Mouse (Mus musculus) MEL (cell line): Measurements from ENCODE around the gene H2-DMa. TPM values are rescaled to one million over a fixed set of nuclear protein-coding genes. Genes with fewer than 3 reads are reported as not detected.

ENCODE experiments used
- DNase-seq: peaks from one replicate; pipeline ENCODE4 v3.0.0; 2011; ENCODE audit warnings: low read depth, low spot score
- H3K27ac ChIP-seq: 2 replicates; pipeline ENCODE4 v1.5.1; 2012; ENCODE audit warnings: low read depth, mild to moderate bottlenecking, control low read depth, low read length, moderate library complexity; ENCODE audit not compliant: control insufficient read depth
- H3K27me3 ChIP-seq, 2 experiments: fragments of 150-350 bp in 1 of 2; sonication (generic) in 1 of 2; 2 replicates each; pipeline ENCODE4 v1.6.1; 2012; ENCODE audit warnings: low read length in 2 of 2, mild to moderate bottlenecking in 2 of 2, improper control_type of control experiment in 1 of 2, moderate library complexity in 1 of 2; ENCODE audit not compliant: insufficient read depth in 2 of 2, control insufficient read depth in 1 of 2
- H3K36me3 ChIP-seq, 2 experiments: 2 replicates each; pipeline ENCODE4 v1.6.1; 2012 to 2014; ENCODE audit warnings: low read length in 2 of 2, improper control_type of control experiment in 1 of 2, inconsistent platforms in 1 of 2, mild to moderate bottlenecking in 1 of 2; ENCODE audit not compliant: insufficient read depth in 2 of 2, control insufficient read depth in 1 of 2
- H3K4me1 ChIP-seq, 2 experiments: fragments of 150-350 bp in 1 of 2; sonication (generic) in 1 of 2; 2 replicates each; pipeline ENCODE4 v1.6.1; 2012; ENCODE audit warnings: low read length in 2 of 2, improper control_type of control experiment in 1 of 2, mild to moderate bottlenecking in 1 of 2; ENCODE audit not compliant: insufficient read depth in 2 of 2, control insufficient read depth in 1 of 2
- H3K4me3 ChIP-seq, 2 experiments: fragments of 150-350 bp in 1 of 2; sonication (generic) in 1 of 2; 2 replicates each; pipeline ENCODE4 v1.5.1; 2012; ENCODE audit warnings: low read depth in 2 of 2, low read length in 2 of 2, mild to moderate bottlenecking in 2 of 2, moderate library complexity in 2 of 2, control low read depth in 1 of 2, improper control_type of control experiment in 1 of 2; ENCODE audit not compliant: control insufficient read depth in 1 of 2, insufficient read depth in 1 of 2
- H3K79me2 ChIP-seq: 2 replicates; pipeline ENCODE4 v1.6.1; 2012; ENCODE audit warnings: mild to moderate bottlenecking, low read length, moderate library complexity; ENCODE audit not compliant: control insufficient read depth, poor library complexity, insufficient read depth
- H3K9ac ChIP-seq: 2 replicates; pipeline ENCODE4 v1.6.1; 2012; ENCODE audit warnings: low read depth, mild to moderate bottlenecking, control low read depth, low read length, moderate library complexity; ENCODE audit not compliant: control insufficient read depth, poor library complexity, severe bottlenecking
- H3K9me3 ChIP-seq: fragments of 150-350 bp; sonication (generic); replicated peaks from 2 replicates; pipeline ENCODE4 v1.6.1; 2012; ENCODE audit warnings: mild to moderate bottlenecking, low read length, improper control_type of control experiment, moderate library complexity; ENCODE audit not compliant: insufficient read depth
- CHD1 ChIP-seq: IDR thresholded peaks from 2 replicates; pipeline ENCODE4 v1.6.1; 2012; ENCODE audit warnings: low read depth, mild to moderate bottlenecking, inconsistent platforms, low read length, improper control_type of control experiment
- CHD2 ChIP-seq: IDR thresholded peaks from 2 replicates; pipeline ENCODE4 v1.6.1; 2011; ENCODE audit warnings: low read length, improper control_type of control experiment
- CTCF ChIP-seq, 3 experiments: IDR thresholded peaks in 2 of 3; conservative IDR thresholded peaks in 1 of 3; 2 replicates each; pipeline ENCODE4 v1.5.1; 2011 to 2012; ENCODE audit warnings: low read length in 3 of 3, low read depth in 2 of 3, mild to moderate bottlenecking in 2 of 3, improper control_type of control experiment in 1 of 3, inconsistent platforms in 1 of 3, mixed read lengths in 1 of 3, moderate library complexity in 1 of 3; ENCODE audit not compliant: control insufficient read depth in 1 of 3, insufficient read depth in 1 of 3, poor library complexity in 1 of 3, severe bottlenecking in 1 of 3
- EP300 ChIP-seq, 2 experiments: IDR thresholded peaks; 2 replicates each; pipeline ENCODE4 v1.6.1; 2011; ENCODE audit warnings: improper control_type of control experiment in 2 of 2, low read length in 2 of 2, low read depth in 1 of 2, mild to moderate bottlenecking in 1 of 2
- ETS1 ChIP-seq: IDR thresholded peaks from 2 replicates; pipeline ENCODE4 v1.6.1; 2012; ENCODE audit warnings: low read depth, mild to moderate bottlenecking, inconsistent platforms, low read length, improper control_type of control experiment, moderate library complexity
- GABPA ChIP-seq: IDR thresholded peaks from 2 replicates; pipeline ENCODE4 v1.6.1; 2012; ENCODE audit warnings: low read depth, mild to moderate bottlenecking, inconsistent platforms, low read length, improper control_type of control experiment, moderate library complexity
- JUND ChIP-seq: IDR thresholded peaks from 2 replicates; pipeline ENCODE4 v1.6.1; 2011; ENCODE audit warnings: low read depth, mild to moderate bottlenecking, improper control_type of control experiment, low read length
- KAT2A ChIP-seq: conservative IDR thresholded peaks from 2 replicates; pipeline ENCODE4 v1.6.1; 2012; ENCODE audit warnings: low read depth, low read length, improper control_type of control experiment, inconsistent platforms
- MAX ChIP-seq: IDR thresholded peaks from 2 replicates; pipeline ENCODE4 v1.6.1; 2011; ENCODE audit warnings: low read length, improper control_type of control experiment
- MEF2A ChIP-seq: IDR thresholded peaks from 2 replicates; pipeline ENCODE4 v1.6.1; 2014; ENCODE audit warnings: low read depth, mild to moderate bottlenecking, inconsistent platforms, low read length, improper control_type of control experiment; ENCODE audit not compliant: poor library complexity, insufficient replicate concordance, severe bottlenecking; ENCODE audit errors: extremely low read depth
- MXI1 ChIP-seq: IDR thresholded peaks from 2 replicates; pipeline ENCODE4 v1.6.1; 2011; ENCODE audit warnings: mild to moderate bottlenecking, low read depth, low read length, improper control_type of control experiment
- MYB ChIP-seq: IDR thresholded peaks from 2 replicates; pipeline ENCODE4 v1.6.1; 2011; ENCODE audit warnings: mild to moderate bottlenecking, low read depth, low read length, improper control_type of control experiment
- NELFE ChIP-seq: IDR thresholded peaks from 2 replicates; pipeline ENCODE4 v1.6.1; 2011; ENCODE audit warnings: low read depth, low read length, improper control_type of control experiment
- NRF1 ChIP-seq: IDR thresholded peaks from 2 replicates; pipeline ENCODE4 v1.6.1; 2014; ENCODE audit warnings: low read depth, mild to moderate bottlenecking, inconsistent platforms, low read length, improper control_type of control experiment, moderate library complexity; ENCODE audit not compliant: poor library complexity, insufficient read depth, severe bottlenecking
- POLR2A ChIP-seq, 2 experiments: IDR thresholded peaks; 2 replicates each; pipeline ENCODE4 v1.6.1; 2011 to 2012; ENCODE audit warnings: low read length in 2 of 2, mild to moderate bottlenecking in 2 of 2, control low read depth in 1 of 2, improper control_type of control experiment in 1 of 2, low read depth in 1 of 2, moderate library complexity in 1 of 2; ENCODE audit not compliant: control insufficient read depth in 1 of 2, insufficient read depth in 1 of 2, poor library complexity in 1 of 2
- POLR2AphosphoS2 ChIP-seq: IDR thresholded peaks from 2 replicates; pipeline ENCODE4 v1.6.1; 2011; ENCODE audit warnings: low read length, improper control_type of control experiment
- POLR2AphosphoS5 ChIP-seq: IDR thresholded peaks from 2 replicates; pipeline ENCODE4 v1.6.1; 2012; ENCODE audit warnings: low read depth, borderline replicate concordance, mild to moderate bottlenecking, inconsistent platforms, low read length, moderate library complexity, mixed read lengths
- RAD21 ChIP-seq: IDR thresholded peaks from 2 replicates; pipeline ENCODE4 v1.6.1; 2011; ENCODE audit warnings: mild to moderate bottlenecking, low read depth, low read length, improper control_type of control experiment
- SIN3A ChIP-seq: IDR thresholded peaks from 2 replicates; pipeline ENCODE4 v1.6.1; 2012; ENCODE audit warnings: low read length, improper control_type of control experiment, inconsistent platforms
- SMC3 ChIP-seq: IDR thresholded peaks from 2 replicates; pipeline ENCODE4 v1.6.1; 2011; ENCODE audit warnings: low read depth, low read length, improper control_type of control experiment
- TAL1 ChIP-seq: IDR thresholded peaks from 2 replicates; pipeline ENCODE4 v1.6.1; 2012; ENCODE audit warnings: mild to moderate bottlenecking, inconsistent platforms, low read length, moderate library complexity, mixed read lengths
- TBP ChIP-seq: IDR thresholded peaks from 2 replicates; pipeline ENCODE4 v1.8.0; 2011; ENCODE audit warnings: low read depth, low read length, improper control_type of control experiment
- TCF12 ChIP-seq: IDR thresholded peaks from 2 replicates; pipeline ENCODE4 v1.6.1; 2014; ENCODE audit warnings: low read depth, mild to moderate bottlenecking, inconsistent platforms, low read length, improper control_type of control experiment, moderate library complexity
- USF1 ChIP-seq: IDR thresholded peaks from 2 replicates; pipeline ENCODE4 v1.6.1; 2014; ENCODE audit warnings: low read depth, mild to moderate bottlenecking, inconsistent platforms, low read length, improper control_type of control experiment, moderate library complexity
- ZC3H11A ChIP-seq: IDR thresholded peaks from 2 replicates; pipeline ENCODE4 v1.6.1; 2012; ENCODE audit warnings: low read depth, mild to moderate bottlenecking, inconsistent platforms, low read length, improper control_type of control experiment
- ZKSCAN1 ChIP-seq: IDR thresholded peaks from 2 replicates; pipeline ENCODE4 v1.6.1; 2012; ENCODE audit warnings: low read depth, mild to moderate bottlenecking, inconsistent platforms, low read length, improper control_type of control experiment, moderate library complexity
- ZMIZ1 ChIP-seq: IDR thresholded peaks from 2 replicates; pipeline ENCODE4 v1.6.1; 2012; ENCODE audit warnings: low read depth, mild to moderate bottlenecking, inconsistent platforms, low read length, improper control_type of control experiment, moderate library complexity
- ZNF384 ChIP-seq: IDR thresholded peaks from 2 replicates; pipeline ENCODE4 v1.6.1; 2012; ENCODE audit warnings: low read depth, mild to moderate bottlenecking, inconsistent platforms, low read length, improper control_type of control experiment
- polyA plus RNA-seq, 2 experiments: library from polyadenylated mRNA; stranded (reverse) in 1 of 2; unstranded in 1 of 2; fragments of >175 nt in 1 of 2; fragments of >200 nt in 1 of 2; gene quantifications; 2 replicates each; pipeline versions ENCODE4 v1.2.1 to v1.2.4; 2012; ENCODE audit warnings: low replicate concordance in 2 of 2, low read depth in 1 of 2; ENCODE audit not compliant: insufficient read length in 2 of 2, insufficient read depth in 1 of 2, missing spikeins in 1 of 2
- total RNA-seq: library from RNA; depleted of rRNA; stranded (reverse); fragments of 300-350 nt; gene quantifications from 2 replicates; pipeline ENCODE4 v1.2.3, GENCODE M21; 2012

H2-DMa gene
- total and polyA plus RNA-seq, 3 experiments = 38.3 to 38.7 TPM; not detected in 1

DNA sequence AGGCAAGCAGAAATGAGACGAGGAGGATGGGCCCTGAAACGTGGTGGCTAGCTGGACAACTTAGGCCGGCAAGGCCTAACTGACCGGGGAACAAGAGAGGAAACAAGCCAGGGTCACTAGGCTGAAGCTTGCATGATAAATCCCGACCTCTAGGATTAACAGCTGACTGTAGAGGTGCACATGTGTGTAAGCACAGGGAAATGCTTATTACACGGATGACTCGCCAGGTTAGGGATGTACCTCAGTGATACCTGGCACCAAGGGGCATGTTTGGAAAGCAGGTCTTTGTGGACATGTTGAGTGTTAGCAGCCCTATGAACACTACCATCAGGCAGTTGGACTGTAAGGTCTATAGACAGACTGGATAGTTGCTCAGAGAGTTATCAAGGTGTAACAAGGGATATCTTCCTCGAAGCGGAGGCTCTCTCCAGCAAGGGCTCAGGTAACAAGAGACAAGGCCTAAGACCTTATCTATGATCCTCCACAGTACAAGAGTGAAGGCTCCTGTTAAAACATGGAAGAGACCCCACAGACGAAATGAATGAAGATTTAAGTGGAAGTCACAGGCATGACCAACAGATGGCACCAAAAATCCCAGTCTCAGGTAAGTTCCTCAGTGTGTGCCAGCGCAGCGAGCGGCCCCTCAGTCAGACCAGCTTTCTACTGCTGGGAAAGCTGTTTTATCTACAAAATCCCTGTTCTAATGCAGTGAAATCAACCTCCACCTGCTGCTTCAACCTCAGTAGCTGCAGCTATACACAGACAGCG lies 10.1 kb upstream of the H2-DMa start:
- DNase-seq = peak; percentile 56
- TF ChIP-seq ZC3H11A = no peak
- TF ChIP-seq RAD21 = no peak
- no peak for TF ChIP-seq POLR2AphosphoS2
- no peak for TF ChIP-seq ZKSCAN1
- TF ChIP-seq NELFE = no peak
- no peak for TF ChIP-seq GABPA
- TF ChIP-seq TCF12 = no peak
- no peak for TF ChIP-seq ZMIZ1
- no peak for TF ChIP-seq KAT2A
- TF ChIP-seq TBP = no peak
- TF ChIP-seq SMC3 = peak; percentile 21; the same call in 1 of the 2 replicates
- TF ChIP-seq EP300 (IDR thresholded peaks at IDR 0.05; ENCODE audit: low read depth in 1 of 2, low read length in 2 of 2) = no peak
- TF ChIP-seq MXI1 = no peak
- TF ChIP-seq CTCF (IDR thresholded peaks at IDR 0.05 in 2 of 3, conservative IDR thresholded peaks at IDR 0.05 in 1 of 3; ENCODE audit: control insufficient read depth in 1 of 3, insufficient read depth in 1 of 3, low read depth in 2 of 3, low read length in 3 of 3, poor library complexity in 1 of 3, severe bottlenecking in 1 of 3) = peak in 2 of 3 experiments; percentile 31 to 42; a peak in 4 of 6 replicates
- TF ChIP-seq ETS1 = no peak
- no peak for TF ChIP-seq JUND
- H3K27me3 ChIP-seq = no peaks in the 10 kb centered on the region
- H3K27ac ChIP-seq = no peak overlapping the region
- peaks cover 3 to 19% of the 10 kb centered on the region in 2 experiments for H3K36me3 ChIP-seq
- no peak overlapping the region for H3K9ac ChIP-seq
- peaks cover 1% of the 10 kb centered on the region; the same call in 1 of the 2 replicates for H3K79me2 ChIP-seq
- H3K4me3 ChIP-seq = no peak overlapping the region
- no peaks in the 10 kb centered on the region for H3K9me3 ChIP-seq
- H3K4me1 ChIP-seq = no peaks in the 10 kb centered on the region

DNA sequence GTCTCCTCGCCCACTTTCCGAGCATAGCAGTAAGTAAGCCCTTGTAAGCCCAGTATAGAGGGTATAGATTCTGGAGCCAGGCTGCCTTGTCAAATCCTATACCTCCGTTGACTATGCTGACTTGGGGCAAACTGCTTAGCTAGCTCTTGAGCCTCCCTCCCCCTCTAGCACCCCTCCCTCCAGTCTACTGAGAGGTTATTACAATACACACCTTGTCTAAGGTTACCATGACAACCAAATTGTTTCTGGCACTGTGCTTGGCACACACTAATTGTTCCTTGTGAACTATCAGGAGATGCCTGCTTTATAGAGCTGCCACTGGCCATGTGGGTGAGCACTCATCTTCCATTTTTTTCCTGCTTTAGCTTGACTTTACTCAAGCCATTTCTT lies 9.5 kb upstream of the H2-DMa start:
- Histone ChIP-seq H3K4me3 (no peak overlapping the region), H3K4me1 (no peaks in the 10 kb centered on the region), H3K79me2 (peaks cover 3% of the 10 kb centered on the region), H3K27me3 (no peaks in the 10 kb centered on the region), H3K9ac (no peak overlapping the region), H3K9me3 (no peaks in the 10 kb centered on the region), H3K27ac (no peak overlapping the region), H3K36me3 (peaks cover 3 to 23% of the 10 kb centered on the region in 2 experiments)
- TF ChIP-seq CHD2 (no peak), ETS1 (no peak), ZKSCAN1 (no peak), POLR2AphosphoS5 (no peak), MAX (no peak), MEF2A (no peak), JUND (no peak), USF1 (no peak), ZC3H11A (no peak), NRF1 (no peak), MYB (no peak), POLR2A (IDR thresholded peaks at IDR 0.05; ENCODE audit: control insufficient read depth in 1 of 2, insufficient read depth in 1 of 2, low read depth in 1 of 2, low read length in 2 of 2, poor library complexity in 1 of 2) (no peak; a peak in 1 of 4 replicates), SIN3A (0 out of 2 replicates have a peak, but pooled peaks have one; percentile 26), ZMIZ1 (0 out of 2 replicates have a peak, but pooled peaks have one; percentile 14), TAL1 (no peak), EP300 (IDR thresholded peaks at IDR 0.05; ENCODE audit: low read depth in 1 of 2, low read length in 2 of 2) (no peak), CHD1 (no peak), ZNF384 (no peak)
- peak; percentile 48 for DNase-seq
